Mouse (Mus musculus) spleen, postnatal 14 days (tissue): ENCODE measurements around the gene Syn1.

Experiments used
- DNase-seq, 2 experiments: peaks; one replicate each; pipeline ENCODE4 v3.0.0; 2021 to 2022; ENCODE audit warnings: low spot score in 2 of 2

Syn1 gene

DNA sequence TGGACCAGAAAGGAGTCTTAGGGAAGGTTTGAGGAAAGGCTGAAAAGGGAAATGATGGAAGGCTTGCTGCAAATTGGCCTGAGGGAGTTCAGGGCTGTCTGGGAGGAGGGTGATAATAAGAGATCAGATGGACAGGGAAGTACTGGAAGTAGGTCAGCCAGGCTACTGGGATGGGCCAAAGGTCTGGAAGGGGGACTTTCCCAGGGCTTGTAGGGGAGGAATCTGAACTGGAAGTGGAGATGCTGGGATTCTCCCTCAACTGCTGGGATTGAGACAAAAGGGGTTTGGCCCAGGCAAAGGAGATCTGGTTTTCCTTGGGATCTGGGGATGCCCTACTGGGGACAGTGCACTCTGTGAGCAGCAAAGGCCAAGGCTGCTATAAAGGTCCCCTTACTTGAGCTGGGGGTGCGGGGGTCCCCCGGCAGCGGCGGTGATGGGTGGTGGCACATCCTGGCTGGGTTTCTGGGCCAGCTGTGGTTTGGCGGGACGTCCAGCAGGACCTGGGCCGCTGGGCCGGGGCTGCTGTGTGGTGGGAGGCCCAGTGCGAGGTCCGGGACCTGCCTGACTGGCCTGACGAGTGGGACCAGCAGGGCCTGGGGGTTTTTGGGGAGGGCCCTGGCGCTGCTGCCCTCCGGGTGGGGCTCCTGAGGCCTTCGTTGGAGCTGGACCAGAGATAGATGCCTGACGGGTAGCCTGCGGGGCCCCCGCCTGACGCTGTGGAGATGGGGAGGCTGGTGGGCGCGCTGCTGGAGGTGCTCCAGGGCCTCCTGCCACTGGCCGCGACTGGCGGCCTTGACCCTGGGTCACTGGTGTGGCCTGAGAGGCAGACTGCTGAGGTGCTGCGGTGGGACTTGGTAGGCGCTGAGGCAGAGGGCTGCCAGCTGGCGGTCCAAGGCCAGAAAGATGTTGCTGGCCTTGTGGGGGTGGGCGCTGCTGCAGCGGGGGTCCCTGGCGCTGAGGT, 58.4 kb downstream of the Syn1 start:
- no peak for DNase-seq

DNA sequence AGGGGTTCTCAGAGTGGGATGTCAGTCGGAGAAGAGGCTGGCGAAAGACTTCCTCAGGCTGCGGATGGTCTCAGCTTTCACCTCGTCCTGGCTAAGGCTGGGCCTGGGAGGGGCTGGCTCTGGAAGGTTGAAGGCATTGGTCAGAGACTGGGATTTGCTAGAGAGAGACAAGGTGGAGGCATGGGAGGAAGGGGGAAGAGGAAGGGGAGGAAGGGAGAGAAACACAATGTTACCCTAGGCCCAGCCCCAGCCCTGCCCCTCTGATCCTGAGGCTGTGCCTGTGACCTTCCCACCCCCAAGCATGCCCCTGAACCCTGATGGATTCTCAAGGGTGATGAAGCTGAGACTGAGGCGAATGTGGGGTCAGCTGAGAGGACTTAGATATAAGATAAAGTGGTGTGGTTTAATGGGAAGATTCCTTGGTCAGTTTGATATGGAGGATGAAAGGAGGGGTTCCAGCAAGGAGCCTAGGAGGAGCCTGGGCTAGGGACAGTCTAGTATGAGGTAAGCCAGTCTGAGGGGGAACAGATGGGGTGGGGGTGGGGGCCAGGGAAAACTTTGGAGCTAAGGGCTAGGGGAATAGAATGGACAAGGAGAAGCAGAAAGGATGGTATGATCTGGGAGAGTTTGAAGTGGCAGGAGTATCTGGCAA, 59.2 kb downstream of the Syn1 start:
- no peak for DNase-seq

DNA sequence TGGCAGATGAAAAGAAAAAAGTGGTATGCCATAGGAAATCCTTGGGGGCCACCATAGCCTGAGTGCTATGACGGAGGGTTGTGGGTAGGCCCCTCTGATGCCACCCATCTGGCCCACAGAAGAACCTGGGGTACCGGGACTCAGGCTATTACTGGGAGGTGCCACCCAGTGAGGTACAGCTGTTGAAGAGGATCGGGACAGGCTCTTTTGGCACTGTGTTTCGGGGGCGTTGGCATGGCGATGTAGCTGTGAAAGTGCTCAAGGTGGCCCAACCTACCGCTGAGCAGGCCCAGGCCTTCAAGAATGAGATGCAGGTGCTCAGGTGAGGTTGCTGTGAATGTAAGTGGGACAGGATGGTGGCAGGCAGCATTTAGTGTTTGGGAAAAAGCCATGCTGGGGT, 67.0 kb downstream of the Syn1 start:
- DNase-seq = no peak

DNA sequence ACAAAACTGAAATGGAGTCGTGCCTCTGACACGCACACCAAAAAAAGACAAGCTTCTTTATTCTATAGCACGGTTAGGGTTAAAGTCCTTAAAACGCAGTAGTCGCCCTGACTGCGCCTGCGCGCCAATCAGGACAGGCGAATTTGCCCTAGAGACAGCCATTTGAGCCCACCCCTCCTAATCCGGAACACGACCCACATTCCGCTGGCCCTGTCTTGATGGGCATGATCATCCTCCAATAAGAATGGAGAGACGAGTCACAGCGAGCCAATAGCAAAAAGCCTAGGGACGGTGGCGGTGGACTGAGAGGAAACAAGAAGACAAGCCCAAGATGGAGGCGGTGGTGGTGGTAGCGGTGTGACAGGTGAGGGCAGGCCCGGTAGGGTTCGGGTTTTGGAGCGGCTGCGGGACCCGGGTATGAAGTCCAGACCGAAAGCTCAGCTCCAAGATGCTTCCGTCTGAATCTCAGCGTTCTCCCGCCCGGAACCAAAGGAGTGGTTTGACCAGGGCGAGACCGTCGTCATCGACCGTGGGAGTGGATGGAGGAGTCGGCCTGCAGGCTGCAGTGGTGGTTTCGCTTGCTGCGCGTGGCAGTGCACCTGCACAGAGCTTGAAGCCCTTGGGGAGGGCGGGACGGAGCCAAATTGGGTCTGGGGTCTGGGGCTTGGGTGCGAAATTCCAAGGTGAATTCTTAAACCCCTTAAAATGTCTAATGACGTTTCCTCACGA, 72.4 kb downstream of the Syn1 start:
- peak; percentile 64 to 70 for DNase-seq

DNA sequence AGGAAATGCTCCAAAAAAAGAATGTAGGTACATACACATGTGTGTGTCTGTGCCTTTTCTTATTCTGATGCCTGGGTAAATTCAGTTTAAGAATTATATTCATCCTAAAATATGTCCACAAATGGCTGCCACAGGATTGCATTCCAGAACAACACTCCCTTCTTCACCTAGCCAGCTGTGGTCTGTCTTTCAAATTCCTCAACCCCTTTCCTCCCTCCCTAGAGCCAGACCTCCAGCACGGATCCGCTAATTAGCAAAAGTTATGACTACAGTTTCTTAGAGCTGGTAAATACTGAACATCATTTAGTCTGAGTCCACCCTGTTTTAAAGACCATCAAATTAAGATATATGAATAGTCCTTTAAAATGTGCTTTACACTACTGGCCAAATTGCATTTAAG, 73.0 kb downstream of the Syn1 start:
- no peak for DNase-seq

DNA sequence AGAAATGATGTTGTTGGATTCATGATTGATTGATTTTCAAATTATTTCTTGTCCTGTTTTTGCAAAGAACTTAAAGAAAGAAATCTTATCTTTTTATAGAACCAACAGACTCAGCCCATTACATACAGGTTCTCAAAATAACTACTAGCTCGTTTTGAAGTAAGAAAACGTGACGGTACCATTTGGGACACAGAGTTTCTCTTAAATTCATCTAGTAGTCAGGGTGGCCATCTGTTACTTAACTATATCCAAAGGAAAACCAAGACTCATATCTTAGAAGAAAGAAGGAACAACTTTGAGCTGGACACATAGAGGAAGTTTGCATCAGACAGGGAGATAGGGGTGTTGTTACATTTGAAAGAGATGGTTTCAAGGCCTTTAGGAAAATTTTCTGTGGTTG, 73.6 kb downstream of the Syn1 start:
- DNase-seq = no peak

DNA sequence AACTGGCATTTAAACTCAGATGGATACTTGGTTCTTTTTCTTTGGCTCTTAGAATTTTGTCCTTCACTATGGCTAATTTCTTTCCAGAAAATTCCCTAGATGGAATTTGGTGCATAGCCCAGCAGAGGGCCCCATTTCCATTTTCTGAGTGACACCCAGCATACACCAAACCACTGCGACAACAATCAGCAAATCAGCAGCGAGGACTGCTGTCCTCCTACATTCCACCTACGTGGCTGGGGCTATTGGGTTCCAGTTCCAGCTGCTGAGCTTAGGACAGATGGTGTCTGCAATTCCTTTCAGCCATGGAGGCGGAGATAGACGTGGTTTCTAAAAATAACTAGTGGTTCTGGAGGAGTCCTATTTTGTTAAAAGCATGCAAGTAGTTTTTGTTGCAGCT, 91.9 kb downstream of the Syn1 start:
- no peak for DNase-seq

DNA sequence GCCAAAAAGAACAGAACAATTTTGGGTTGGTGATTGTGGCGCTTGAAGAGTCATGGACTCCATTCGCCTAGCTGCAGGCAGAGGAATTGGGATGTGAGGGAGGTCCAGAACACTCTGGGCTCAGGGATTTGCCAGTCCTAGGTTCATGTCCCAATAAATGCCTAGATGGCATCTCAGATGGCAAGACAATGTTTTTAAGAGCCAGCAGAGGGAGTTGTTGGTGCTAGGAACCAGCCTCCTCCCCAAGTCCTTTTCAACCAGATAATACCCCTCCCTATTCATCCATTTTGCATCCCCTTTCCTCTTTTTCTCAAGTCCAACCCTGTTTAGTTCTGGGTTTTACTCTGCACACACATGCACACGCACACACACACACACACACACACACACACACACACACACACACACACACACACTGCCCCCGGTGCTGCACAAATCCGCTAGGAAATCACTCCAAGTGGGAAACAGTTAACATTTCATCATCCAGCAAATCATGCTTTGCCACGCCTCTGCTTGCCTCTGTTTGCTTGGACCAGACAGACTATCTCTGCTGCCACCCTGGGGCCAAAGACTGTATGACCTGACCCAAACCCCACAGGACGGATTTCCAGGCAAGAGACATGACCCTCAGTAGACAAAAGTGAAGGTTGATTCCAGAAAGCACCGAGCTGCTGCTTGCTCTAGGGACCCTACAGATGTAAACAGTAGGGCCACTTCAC, 100.9 kb downstream of the Syn1 start:
- DNase-seq = peak in 1 of 2 experiments; percentile 14

DNA sequence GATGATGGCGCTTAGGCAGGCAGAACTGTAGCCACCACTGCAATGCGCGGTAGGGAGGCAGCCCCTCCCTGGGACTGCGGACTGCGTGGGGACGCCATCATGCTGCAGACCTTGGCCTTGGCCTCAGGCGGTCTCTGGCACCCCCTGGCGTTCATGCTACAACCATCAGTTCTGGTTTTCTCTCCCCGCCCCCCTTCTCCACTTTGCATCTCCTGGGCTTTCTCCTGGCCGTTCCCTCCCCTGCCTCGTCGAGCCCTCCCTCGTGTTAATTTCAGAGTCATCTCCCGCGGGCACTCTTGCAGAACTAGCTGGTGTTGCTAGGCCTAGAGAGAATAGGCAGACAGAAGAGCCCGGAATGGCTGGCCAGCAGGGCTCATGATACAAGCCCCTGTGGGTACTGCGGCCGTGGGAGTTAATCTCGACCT, 101.6 kb downstream of the Syn1 start:
- peak; percentile 49 to 70 for DNase-seq

DNA sequence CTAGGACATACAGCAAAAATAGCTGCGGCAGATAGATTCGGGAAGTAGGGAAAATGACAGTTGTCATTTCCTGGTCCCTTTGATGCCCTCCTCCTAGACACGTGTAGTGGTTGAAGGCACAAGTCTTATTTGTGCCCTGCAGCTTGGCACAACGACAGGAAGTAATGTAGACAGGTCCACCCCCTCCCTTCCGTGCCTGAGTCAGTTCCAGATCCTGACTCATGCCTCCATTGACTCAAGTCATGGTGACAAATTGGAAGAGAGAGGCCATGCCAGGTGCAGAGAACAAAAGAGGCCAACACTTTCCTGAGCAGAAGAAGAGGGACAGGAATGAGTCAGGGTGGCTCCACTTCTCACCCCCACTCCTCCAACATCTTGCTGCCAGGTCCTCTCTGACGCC, 103.8 kb downstream of the Syn1 start:
- DNase-seq = no peak
